Mouse (Mus musculus) kidney, postnatal 25 days (tissue): ENCODE results near the gene Mrpl24.

Experiments
- DNase-seq, 2 experiments: peaks; one replicate each; pipeline ENCODE4 v3.0.0; 2021; ENCODE audit warnings: mixed read lengths in 2 of 2

The Mrpl24 gene

DNA sequence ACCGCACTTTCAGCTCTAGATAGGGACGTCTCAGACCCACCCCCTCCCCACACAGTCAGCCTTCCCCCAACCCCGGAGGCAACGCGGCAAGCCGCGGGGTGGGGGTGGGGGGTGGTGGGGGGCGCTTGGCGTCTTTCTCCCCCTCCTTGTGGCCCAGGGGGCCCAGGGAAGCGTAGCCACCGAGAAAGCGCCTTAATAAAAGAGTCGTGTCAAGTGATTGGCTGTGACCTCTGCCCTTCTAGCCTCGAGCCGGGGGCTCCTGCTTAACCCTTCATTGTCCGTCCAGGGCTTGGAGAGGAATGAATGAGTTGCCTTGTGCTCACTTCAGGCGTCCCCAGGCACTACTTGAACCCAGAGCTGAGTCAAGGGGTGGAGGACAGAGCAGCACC is 28.5 kb downstream of the Mrpl24 start:
- DNase-seq: no peak

DNA sequence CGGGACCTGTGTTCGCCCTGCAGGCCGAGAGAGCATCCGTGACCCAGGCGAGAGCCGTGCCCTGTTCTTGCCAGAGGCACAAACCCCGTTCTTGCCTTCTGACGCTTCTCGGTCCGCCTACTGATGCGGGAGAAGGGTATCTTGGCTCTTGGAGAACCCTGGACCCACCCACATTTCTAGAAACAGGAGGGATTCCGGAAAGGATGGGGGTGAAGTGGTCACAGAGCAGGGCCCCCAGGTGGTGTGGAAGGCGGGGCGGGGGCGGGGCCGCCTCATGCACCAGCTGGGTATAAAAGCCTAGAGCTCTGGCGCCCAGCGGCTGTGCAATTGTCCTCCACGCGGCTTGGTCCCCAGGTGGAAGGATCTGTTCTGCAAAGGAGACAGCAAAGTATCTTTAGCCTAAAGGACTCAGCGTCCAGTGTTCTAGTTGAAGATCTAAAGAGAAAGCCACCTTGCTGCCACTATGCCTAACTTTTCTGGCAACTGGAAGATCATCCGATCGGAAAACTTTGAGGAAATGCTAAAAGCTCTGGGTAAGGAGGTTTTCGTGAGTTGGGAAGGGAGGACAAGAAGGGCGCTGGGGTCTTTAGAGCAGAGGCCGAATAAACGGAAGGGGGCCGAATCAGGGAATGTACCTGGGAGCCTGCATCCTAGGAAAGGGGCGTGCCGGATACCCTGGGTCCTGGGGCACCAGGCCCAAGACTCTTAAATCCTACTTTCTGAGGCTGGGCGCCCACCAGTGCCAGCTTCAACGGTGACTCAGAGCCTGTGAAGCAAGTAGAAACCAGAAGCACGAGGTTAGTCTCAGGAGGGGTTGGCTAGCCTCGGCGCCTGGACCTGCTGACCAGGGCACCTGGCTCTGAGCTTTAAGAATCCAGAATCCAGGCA is 29.3 kb downstream of the Mrpl24 start, which contains the start of gene Crabp2:
Crabp2 (plus strand) TSS at position 289 of the 888 bp plus-strand sequence.
- DNase-seq: no peak

DNA sequence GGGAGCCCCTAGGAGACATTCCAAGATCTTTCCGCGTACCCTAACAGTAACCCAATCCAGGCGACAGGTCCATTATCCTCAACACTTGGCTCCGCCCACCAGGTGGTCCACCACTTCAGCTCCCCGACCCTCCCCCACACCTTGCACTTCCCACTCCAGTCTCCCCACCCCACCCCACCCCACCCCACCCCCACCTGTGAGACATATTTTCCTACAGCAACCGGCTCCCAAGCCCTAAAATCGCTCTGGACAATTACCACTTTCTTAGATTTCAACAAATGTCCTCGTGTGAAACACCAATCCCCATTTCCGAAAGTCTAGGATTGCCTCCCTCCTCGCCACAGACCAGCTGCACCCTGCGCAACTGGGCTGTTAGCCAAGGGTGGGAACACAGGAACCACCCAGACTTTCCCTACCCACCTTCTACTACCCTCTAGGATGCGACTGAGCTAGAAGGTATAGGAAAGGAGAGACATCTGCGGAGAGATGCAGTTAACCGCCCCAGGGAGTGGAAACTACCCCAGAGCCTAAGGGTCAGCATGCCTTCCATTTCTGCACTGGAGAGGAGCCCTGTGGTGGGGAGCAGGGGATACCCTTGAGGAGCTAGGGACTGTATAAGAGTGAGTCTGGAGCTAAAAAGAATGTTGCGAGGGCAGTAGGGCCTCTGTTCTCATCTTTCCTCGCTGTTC is 30.1 kb downstream of the Mrpl24 start:
- DNase-seq: no peak

DNA sequence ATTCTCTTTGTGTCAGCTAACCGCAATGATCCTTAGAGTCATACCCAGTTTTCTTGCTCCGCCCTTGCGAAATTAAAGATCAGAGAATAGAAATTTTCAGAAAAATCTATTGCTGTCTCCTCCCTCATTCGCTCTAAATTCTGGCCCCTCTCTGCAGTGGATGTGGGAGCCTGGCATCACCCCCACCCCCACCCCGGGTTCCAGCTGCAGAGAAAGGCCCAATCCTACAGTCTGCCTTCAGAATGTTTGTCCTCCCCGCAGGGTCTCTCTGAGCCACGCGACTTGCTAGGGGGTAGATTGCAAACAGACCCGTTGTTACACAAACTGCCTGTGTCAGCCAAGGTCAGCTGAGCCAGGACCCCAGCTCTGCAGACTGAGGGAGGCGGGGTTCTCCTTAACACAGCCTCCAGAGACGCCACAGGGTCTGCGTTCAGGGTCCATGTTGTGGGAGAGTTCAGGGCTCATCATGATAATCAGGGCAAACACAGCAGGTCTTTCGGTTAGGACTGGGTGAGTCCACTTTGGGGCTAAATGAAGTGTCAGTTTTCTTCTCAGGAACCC is 30.7 kb downstream of the Mrpl24 start:
- no peak for DNase-seq

DNA sequence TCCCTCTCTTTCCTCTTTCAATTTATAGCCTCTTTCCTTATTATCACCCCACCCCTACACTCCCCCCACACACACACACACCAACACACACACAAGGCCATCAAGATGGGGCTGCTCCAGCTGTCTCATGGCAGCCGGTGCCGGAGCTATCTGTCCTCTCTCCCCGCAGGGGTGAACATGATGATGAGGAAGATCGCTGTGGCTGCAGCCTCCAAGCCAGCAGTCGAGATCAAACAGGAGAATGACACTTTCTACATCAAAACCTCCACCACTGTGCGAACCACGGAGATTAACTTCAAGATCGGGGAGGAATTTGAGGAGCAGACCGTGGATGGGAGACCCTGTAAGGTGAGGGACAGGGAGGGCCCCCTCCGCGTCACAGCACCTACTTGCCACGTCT is 32.6 kb downstream of the Mrpl24 start:
- no peak for DNase-seq

DNA sequence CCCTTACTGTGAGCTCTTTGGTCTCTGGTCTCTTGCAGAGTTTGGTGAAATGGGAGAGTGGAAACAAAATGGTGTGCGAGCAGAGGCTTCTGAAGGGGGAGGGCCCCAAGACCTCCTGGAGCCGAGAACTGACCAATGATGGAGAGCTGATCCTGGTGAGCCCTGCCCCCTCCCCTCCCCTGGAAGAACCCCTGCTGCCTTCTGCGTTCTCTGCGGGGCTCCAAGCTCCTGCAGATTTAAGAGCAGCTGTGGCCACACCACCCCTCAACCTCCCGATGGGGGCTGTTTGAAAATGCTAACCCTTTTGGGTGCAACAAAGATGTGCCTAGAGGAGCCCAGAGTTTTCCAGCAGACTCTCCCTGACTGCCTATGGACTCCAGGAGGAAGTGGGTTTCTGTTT is 33.1 kb downstream of the Mrpl24 start:
- no peak for DNase-seq

DNA sequence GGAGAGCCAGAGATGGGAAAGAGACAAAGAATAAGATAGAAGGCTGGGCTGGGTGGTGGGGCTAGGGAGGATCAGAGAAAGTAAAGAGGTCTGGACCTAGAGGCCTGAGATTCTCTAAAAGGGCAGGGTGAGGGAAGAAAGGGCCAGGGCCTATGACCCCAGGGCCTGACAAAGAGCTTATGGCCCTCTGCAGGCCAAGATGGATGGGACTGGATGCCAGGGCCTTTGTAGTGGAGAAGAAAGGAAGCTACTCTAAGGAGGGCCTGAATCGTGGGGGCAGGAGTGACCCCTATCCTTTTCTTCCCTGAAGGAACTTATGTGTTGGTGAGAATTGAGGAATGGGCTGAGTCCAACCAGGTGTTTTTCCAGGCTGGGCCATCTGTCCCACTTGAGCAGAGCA is 38.8 kb downstream of the Mrpl24 start:
- no peak for DNase-seq

DNA sequence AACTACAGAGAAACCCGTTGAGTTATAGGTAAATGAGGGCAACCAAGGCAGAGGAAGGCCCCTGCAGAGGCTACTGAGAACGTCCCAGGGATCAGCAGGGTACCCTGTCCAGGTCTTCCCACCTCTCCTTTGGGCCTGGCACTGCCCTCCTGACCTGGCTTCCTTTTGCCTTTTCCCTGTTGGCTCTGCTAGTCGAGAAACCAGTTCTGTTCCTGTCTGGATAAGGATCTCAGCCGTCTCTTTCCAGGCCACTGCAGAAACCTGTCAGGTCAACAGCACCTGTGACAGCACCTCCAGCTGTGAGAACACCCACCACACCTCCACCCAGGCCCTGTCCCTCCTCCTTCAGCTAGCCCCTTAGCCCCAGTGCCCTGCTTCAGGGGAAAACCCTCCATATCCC is 39.2 kb downstream of the Mrpl24 start:
- DNase-seq: no peak

DNA sequence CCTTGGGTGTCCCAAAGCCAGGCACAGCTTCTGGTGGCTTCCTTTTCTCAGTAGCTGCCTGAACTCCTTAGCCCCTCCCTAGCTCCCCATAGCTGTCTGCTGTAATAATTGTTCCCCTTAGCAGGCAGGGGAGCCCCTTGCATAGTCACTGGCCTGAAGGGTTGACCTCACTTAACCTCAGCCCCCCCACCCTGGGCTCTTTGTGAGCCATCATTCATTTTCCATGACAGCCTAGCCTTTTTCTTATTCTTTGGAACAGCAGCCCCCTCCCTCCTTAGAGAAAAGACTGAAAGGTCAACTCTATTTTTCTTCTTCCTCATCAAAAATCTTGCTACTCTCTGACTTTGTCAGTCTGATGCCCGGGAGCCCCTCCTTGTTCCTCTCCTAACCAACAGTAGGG is 39.7 kb downstream of the Mrpl24 start:
- no peak for DNase-seq

DNA sequence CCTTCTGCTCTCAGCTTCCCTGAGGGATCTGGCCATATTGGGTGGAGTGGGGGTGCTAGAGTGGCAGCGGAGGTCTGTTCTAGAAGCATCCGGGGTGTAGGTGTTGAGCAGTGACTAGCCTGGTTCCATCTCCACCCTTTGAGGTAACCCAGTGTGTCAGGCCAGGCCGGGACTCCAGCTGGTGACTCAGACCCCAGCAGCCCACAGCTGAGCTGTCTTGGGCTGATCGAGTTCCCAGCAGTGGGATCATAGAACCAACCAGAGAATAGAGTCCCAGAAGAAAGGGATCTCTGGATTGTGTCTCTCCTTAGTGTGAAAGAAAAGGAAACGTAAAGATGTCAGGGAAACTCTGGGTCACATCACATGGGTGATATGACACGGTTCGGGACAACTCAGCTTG is 40.1 kb downstream of the Mrpl24 start:
- DNase-seq: no peak

DNA sequence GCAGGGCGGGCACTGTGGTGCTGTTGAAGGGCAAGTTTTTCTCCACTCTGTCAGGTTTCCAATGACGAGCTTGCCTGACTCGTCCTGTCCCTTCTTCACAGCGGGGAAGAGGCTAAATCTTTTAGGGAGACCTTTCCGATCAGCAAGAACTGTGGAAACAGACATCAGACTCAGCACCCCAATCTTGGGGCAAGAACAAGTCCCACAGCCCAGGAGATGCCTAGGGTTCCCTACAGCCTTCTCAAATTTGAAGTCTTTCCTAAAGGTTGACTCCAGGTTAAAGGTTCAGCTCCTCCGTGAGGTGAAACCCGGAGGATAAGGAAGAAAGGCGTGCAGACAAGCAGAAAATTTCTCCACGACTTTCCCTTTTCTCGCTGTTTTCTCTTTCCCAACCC is 40.9 kb downstream of the Mrpl24 start:
- DNase-seq: no peak

DNA sequence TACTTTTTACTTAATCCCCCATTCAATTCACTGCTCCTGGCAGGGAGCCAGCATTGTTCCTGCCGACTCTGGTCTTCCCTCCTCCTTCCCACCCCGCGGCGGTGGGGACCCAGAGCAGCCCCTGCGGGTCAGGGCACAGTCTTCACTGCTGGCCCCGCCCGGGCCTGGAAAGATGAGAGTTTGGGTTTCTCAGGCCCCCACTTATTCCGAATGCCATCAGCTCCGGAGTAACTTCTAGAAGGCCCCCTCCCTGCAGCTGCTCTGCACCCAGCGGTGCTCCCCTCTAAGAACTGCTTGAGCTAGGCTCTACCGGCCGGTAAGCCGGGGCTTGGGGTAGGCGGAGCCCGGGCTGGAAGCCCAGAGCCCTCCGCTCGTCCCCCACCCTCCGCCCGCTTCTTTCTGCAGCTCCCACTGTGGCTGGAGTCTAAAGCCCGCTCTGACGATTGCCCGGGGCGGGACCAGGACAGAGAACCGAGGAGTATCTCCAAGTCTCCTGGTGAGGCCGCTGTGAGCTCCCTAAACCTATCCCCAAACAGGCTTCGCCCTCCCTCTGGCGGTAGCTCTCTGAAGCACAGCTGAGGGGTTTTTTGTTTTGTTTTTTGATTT is 41.4 kb downstream of the Mrpl24 start:
- peak; percentile 92 to 95 for DNase-seq

DNA sequence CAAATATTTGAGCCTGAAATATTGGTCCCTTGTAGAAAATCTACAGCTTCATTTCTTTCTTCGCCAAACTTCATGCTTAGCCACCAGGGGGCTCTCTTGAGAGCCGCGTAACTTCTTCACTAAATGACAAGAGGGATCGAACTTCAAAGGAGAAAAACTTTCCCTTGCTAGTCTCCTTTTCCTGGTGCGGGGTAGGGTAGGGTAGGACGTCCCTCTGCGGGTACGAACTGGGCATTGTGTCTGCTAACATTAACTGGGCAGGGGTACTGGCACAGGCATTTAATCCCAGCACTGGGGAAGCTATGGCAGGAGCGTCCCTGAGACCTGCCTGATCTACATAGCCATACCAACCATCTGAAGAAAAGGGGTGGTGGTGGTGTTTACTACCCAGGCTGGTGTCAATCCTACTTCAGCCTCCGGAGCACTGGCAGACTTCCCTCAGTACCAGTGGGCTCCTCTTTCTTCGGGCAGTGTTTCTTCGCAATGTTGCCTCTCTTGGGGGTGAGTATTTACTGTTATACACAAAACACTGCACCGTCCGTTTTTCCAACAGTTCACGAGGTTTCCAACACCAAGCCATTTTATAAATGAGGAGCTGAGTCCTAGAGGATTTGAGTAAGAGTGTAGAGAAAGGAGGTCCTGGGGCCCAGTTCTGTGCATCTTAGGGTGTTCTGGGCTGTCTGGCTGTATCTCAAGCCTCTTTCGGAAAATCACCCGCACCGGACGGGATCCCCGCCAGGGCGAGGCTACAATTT is 51.1 kb downstream of the Mrpl24 start:
- peak; percentile 56 to 72 for DNase-seq

DNA sequence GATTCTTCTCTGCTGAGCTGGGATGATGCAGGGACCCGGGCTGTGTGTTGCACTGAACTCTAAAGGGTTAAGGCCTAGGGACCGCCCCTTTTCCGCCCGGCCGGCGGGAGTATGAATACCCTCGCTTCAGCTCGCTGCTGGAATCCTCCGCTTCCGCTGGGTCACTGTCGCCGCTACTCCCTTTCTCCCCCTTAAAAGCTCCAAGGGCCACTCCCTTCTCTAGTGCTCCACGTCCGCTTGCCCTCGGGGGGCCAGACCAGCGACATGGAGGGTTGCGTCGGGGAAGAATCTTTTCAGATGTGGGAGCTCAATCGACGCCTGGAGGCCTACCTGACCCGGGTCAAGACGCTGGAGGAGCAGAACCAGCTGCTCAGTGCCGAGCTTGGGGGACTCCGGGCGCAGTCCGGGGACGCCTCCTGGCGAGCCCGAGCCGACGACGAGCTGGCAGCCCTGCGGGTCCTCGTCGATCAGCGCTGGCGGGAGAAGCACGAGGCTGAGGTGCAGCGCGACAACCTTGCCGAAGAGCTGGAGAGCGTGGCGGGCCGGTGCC is 51.7 kb downstream of the Mrpl24 start, which contains the start of gene Nes:
Nes (plus strand) TSS at position 140 of the 550 bp plus-strand sequence.
- peak; percentile 74 to 80 for DNase-seq

DNA sequence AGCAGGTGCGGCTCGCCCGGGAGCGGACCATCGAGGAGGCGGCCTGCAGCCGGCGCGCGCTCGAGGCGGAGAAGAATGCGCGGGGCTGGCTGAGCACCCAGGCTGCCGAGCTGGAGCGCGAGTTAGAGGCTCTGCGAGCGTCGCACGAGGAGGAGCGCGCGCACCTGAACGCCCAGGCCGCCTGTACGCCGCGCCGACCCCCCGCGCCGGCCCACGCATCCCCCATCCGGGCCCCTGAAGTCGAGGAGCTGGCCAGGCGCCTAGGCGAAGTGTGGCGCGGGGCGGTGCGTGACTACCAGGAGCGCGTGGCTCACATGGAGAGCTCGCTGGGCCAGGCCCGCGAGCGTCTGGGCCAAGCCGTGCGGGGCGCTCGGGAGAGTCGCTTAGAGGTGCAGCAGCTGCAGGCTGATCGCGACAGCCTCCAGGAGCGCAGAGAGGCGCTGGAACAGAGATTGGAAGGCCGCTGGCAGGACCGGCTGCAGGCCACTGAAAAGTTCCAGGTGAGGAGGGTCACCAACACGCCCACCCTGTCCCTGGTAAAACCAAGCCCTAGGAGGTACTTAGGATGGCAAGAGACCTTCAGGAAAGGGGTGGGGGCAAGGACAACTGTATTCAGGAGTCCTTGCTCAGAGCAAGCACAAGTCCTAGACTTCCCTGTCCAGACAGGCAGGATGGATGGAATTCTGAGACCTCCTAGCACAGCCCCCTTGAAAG is 52.3 kb downstream of the Mrpl24 start:
- DNase-seq: no peak

DNA sequence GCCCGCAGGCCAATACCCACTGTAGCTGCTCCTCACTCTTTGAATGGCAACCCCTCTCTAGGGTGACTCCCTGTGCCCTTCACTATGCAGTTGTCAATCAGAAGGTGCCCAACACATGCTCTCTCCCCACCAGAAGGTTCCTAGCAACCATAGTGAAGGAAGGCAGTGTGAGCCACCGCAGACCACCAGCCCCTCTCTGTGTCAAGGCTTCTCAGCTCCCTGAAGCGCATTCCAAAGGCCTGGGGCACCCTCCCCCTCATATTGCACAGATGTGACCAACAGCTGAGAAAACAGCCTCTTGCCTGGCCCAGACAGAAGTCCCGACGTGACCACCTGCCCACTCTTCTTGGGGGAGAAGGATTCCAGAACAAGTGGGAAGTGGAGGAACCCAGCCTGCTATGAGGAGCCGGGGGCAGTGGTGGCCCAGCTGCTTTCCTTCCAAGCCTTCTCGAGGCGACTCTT is 52.9 kb downstream of the Mrpl24 start:
- no peak for DNase-seq

DNA sequence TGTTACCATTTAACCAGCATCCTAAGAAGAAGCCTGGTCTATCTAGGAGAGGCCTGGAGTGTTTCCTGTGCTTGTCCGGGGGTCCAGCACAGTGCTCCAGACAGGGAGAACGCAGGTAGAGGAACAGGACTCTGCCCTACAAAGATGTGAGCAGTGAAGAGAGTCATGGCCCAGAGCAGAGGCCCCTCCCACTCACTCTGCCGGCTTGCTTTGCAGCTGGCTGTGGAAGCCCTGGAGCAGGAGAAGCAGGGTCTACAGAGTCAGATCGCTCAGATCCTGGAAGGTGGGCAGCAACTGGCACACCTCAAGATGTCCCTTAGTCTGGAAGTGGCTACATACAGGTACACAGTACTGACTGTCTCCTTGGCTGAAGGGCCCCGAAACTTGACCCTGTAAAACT is 53.5 kb downstream of the Mrpl24 start:
- DNase-seq: no peak
